Mouse (Mus musculus) spleen, adult 12 weeks (tissue): ENCODE data around the gene Vmn2r76.
"Not testable (repeated sequence)": the region's sequence is repeated elsewhere in the genome, so short reads cannot be mapped to it uniquely, and the experiment has no call there.

ENCODE experiments used
- DNase-seq: peaks from one replicate; pipeline ENCODE4 v3.0.0; 2022; ENCODE audit warnings: low spot score

Gene Vmn2r76

GRCm38 (mm10) chr7:86246208-86246607 is at the start of gene Vmn2r76:
Gene Vmn2r76, minus strand, starts transcription at chr7:86246308.
- no peak for DNase-seq

DNA sequence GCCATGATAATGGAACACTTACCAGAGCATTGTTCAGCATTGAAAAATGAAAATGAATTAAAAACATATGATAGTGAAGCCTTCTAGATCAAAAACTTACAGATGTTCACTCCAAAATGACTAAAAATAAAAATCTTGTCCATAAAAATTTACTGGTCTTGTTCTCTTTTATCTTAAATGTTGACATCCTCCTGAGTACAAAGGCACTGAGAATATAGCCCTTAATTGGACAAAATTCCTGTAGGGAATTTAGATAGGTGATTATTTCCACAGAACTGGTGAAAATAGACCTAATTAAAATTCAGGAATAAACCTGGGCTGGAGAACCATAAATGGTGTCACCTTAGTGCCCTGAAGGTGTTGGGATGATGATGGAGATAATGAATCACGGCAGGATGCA is 31.0 kb upstream of the Vmn2r76 start, which contains the start of gene Olfr310:
Gene Olfr310, minus strand, starts transcription at position 101 of the 400 bp plus-strand sequence.
- no peak for DNase-seq

DNA sequence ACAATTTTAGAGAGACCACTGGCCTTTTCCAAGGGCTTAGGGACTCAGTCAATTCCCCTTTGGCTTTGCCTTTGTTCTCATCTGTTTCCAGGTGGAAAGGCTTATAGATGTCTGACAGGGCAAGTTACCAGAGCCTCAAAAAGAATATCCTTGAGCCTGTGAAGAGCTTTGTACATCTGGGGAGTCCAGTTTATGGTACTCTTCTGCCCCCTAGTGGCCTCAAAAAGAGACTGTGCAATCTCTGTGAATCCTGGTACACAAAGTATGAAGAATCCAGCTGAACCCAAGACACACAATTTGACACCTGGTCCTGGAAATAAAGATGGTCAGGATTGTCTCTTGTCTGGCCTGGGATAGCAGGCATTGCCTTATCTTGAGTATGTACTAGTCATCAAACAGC is 34.8 kb downstream of the Vmn2r76 start:
- DNase-seq = no peak

GRCm38 (mm10) chr7:86171678-86172077 is 74.4 kb downstream of the Vmn2r76 start, which contains the start of gene Vmn2r75:
Gene Vmn2r75, minus strand, starts transcription at chr7:86171778.
- not testable (repeated sequence) for DNase-seq
